Mouse (Mus musculus): ENCODE data around the gene Mmaa. TPM values are rescaled to one million over a fixed set of nuclear protein-coding genes. Genes with fewer than 3 reads are reported as not detected.
A peak's percentile ranks its signal among the peaks of the same experiment; 100 is the strongest.

The Mmaa gene
- total and polyA plus RNA-seq, 3 experiments = 3.3 to 4.7 (median 4.1) TPM

GRCm38 (mm10) chr8:79288250-79288649 lies 6.5 kb downstream of the Mmaa start:
- in situ Hi-C loops (cut with MboI; ENCODE audit: low pct_ligation_motif_present, low pct_unique_long_range_greater_than_20kb, low sequenced_read_pairs) (no loop called here), dilution Hi-C loops (cut with MboI; ENCODE audit: extremely low pct_ligation_motif_present, extremely low pct_unique_long_range_greater_than_20kb, low sequenced_read_pairs) (no loop called here)
- peaks cover 0 to 6% of the 10 kb centered on the region in 2 experiments for H3K36me3 ChIP-seq (replicated peaks in 1 of 2; ENCODE audit: control insufficient read depth in 1 of 2, insufficient read depth in 1 of 2, low read length in 1 of 2)
- H3K27ac ChIP-seq (ENCODE audit: insufficient read depth, low read depth) = no peak overlapping the region
- H3K9me3 ChIP-seq (replicated peaks; ENCODE audit: low read length) = no peaks in the 10 kb centered on the region
- H3K4me2 ChIP-seq (ENCODE audit: insufficient read depth, low read depth, poor library complexity, severe bottlenecking) = no peak overlapping the region
- no peak overlapping the region for H3K4me3 ChIP-seq (replicated peaks in 1 of 3; ENCODE audit: low read depth in 2 of 3, low read length in 2 of 3, poor library complexity in 1 of 3)
- peaks cover 7 to 19% of the 10 kb centered on the region in 2 experiments for H3K4me1 ChIP-seq (ENCODE audit: control insufficient read depth in 1 of 2, insufficient read depth in 2 of 2)
- no peak overlapping the region for H3K9ac ChIP-seq (ENCODE audit: insufficient read depth, low read depth)
- H3K79me2 ChIP-seq (replicated peaks; ENCODE audit: control insufficient read depth, extremely low read depth, insufficient read depth, poor library complexity, severe bottlenecking) = no peaks in the 10 kb centered on the region; the same call in 1 of the 2 replicates
- H3K27me3 ChIP-seq (replicated peaks) = no peaks in the 10 kb centered on the region
- TF ChIP-seq RCOR1 (conservative IDR thresholded peaks at IDR 0.05; ENCODE audit: low read depth, low read length) (no peak), EP300 (IDR thresholded peaks at IDR 0.05; ENCODE audit: low read length) (peak; percentile 33; the same call in 1 of the 2 replicates)
- no peak for DNase-seq (ENCODE audit: extremely low read depth)

GRCm38 (mm10) chr8:79286424-79286823 lies 8.3 kb downstream of the Mmaa start:
- H3K4me3 ChIP-seq (replicated peaks in 1 of 3; ENCODE audit: low read depth in 2 of 3, low read length in 2 of 3, poor library complexity in 1 of 3) = no peak overlapping the region
- dilution Hi-C loops (cut with MboI; ENCODE audit: extremely low pct_ligation_motif_present, extremely low pct_unique_long_range_greater_than_20kb, low sequenced_read_pairs) (no loop called here), in situ Hi-C loops (cut with MboI; ENCODE audit: low pct_ligation_motif_present, low pct_unique_long_range_greater_than_20kb, low sequenced_read_pairs) (no loop called here)
- H3K9me3 ChIP-seq (replicated peaks; ENCODE audit: low read length) = no peaks in the 10 kb centered on the region
- peaks cover 7 to 13% of the 10 kb centered on the region in 2 experiments for H3K4me1 ChIP-seq (ENCODE audit: control insufficient read depth in 1 of 2, insufficient read depth in 2 of 2)
- no peaks in the 10 kb centered on the region for H3K79me2 ChIP-seq (replicated peaks; ENCODE audit: control insufficient read depth, extremely low read depth, insufficient read depth, poor library complexity, severe bottlenecking)
- no peak overlapping the region for H3K9ac ChIP-seq (ENCODE audit: insufficient read depth, low read depth)
- H3K4me2 ChIP-seq (ENCODE audit: insufficient read depth, low read depth, poor library complexity, severe bottlenecking) = no peak overlapping the region
- DNase-seq (ENCODE audit: extremely low read depth) = no peak
- H3K27me3 ChIP-seq (replicated peaks) = no peaks in the 10 kb centered on the region
- TF ChIP-seq HCFC1 (IDR thresholded peaks at IDR 0.05; ENCODE audit: low read depth, low read length) (no peak), BHLHE40 (IDR thresholded peaks at IDR 0.05; ENCODE audit: low read depth, low read length) (no peak), USF2 (conservative IDR thresholded peaks at IDR 0.05; ENCODE audit: low read depth, low read length) (no peak), RCOR1 (conservative IDR thresholded peaks at IDR 0.05; ENCODE audit: low read depth, low read length) (no peak), GABPA (IDR thresholded peaks at IDR 0.05; ENCODE audit: insufficient replicate concordance, low read depth, low read length) (no peak), ZNF384 (IDR thresholded peaks at IDR 0.05; ENCODE audit: low read depth, low read length) (no peak), MEF2A (IDR thresholded peaks at IDR 0.05; ENCODE audit: borderline replicate concordance, low read depth, low read length) (no peak), MYC (IDR thresholded peaks at IDR 0.05; ENCODE audit: low read depth, low read length) (no peak), USF1 (IDR thresholded peaks at IDR 0.05; ENCODE audit: low read depth, low read length) (no peak), MAZ (IDR thresholded peaks at IDR 0.05; ENCODE audit: low read depth, low read length) (no peak), RAD21 (IDR thresholded peaks at IDR 0.05; ENCODE audit: low read depth, low read length) (no peak), CTCF (conservative IDR thresholded peaks at IDR 0.05 in 1 of 2, IDR thresholded peaks at IDR 0.05 in 1 of 2; ENCODE audit: low read depth in 2 of 2, low read length in 2 of 2) (no peak), EP300 (IDR thresholded peaks at IDR 0.05; ENCODE audit: low read length) (no peak), TBP (conservative IDR thresholded peaks at IDR 0.05; ENCODE audit: low read depth, low read length) (no peak), SIN3A (IDR thresholded peaks at IDR 0.05; ENCODE audit: low read length) (no peak), ZKSCAN1 (IDR thresholded peaks at IDR 0.05; ENCODE audit: borderline replicate concordance, low read depth, low read length) (no peak), CHD1 (IDR thresholded peaks at IDR 0.05; ENCODE audit: low read depth, low read length) (no peak)
- peaks cover 7 to 14% of the 10 kb centered on the region in 2 experiments for H3K36me3 ChIP-seq (replicated peaks in 1 of 2; ENCODE audit: control insufficient read depth in 1 of 2, insufficient read depth in 1 of 2, low read length in 1 of 2)
- no peak overlapping the region for H3K27ac ChIP-seq (ENCODE audit: insufficient read depth, low read depth)
